Mouse (Mus musculus) midbrain, embryonic 12.5 days (tissue): ENCODE data around the gene 9930022D16Rik. TPM values are rescaled to one million over a fixed set of nuclear protein-coding genes. Genes with fewer than 3 reads are reported as not detected.

ENCODE experiments used
- ATAC-seq: fragments of 200-750 bp; cut with Nextera tagmentation; 2 replicates; pipeline ENCODE4 v1.8.0; 2017; ENCODE audit warnings: low read depth, moderate TSS enrichment, moderate library complexity; ENCODE audit not compliant: low FRiP score
- H3K27ac ChIP-seq: fragments of 300-500 bp; sonication (generic); replicated peaks from 2 replicates; pipeline ENCODE4 v1.5.1; 2016; ENCODE audit warnings: mild to moderate bottlenecking
- H3K27me3 ChIP-seq: fragments of 300-500 bp; sonication (generic); 2 replicates; pipeline ENCODE4 v1.6.1; 2016; ENCODE audit warnings: mild to moderate bottlenecking
- H3K36me3 ChIP-seq: fragments of 300-500 bp; sonication (generic); 2 replicates; pipeline ENCODE4 v1.6.1; 2016
- H3K4me1 ChIP-seq: fragments of 300-500 bp; sonication (generic); 2 replicates; pipeline ENCODE4 v1.6.1; 2016
- H3K4me2 ChIP-seq: fragments of 300-500 bp; sonication (generic); replicated peaks from 2 replicates; pipeline ENCODE4 v1.6.1; 2016; ENCODE audit warnings: mild to moderate bottlenecking, moderate library complexity
- H3K4me3 ChIP-seq: fragments of 300-500 bp; sonication (generic); 2 replicates; pipeline ENCODE4 v1.5.1; 2016; ENCODE audit warnings: mild to moderate bottlenecking
- H3K9ac ChIP-seq: fragments of 300-500 bp; sonication (generic); replicated peaks from 2 replicates; pipeline ENCODE4 v1.6.1; 2016; ENCODE audit warnings: mild to moderate bottlenecking, moderate library complexity
- H3K9me3 ChIP-seq: fragments of 300-500 bp; sonication (generic); 2 replicates; pipeline ENCODE4 v1.6.1; 2016; ENCODE audit warnings: mild to moderate bottlenecking
- WGBS: fragments of 180-500 bp; shearing (Covaris S2); methylation state at CpG from one replicate; pipeline ENCODE4 v1.1.7; 2016; 5-methylcytosine and 5-hydroxymethylcytosine counted together
- polyA plus RNA-seq: library from polyadenylated mRNA; unstranded; fragments of >200 nt; fragmentation: Nextera tagmentation; extraction: Ambion mirVana; gene quantifications from 2 replicates; pipeline ENCODE4 v1.2.1, GENCODE M21; 2016

Gene 9930022D16Rik
- polyA plus RNA-seq, 1 experiment from 2014 or later, result not detected

- Histone ChIP-seq H3K4me1 (no peaks in the 10 kb centered on the region), H3K9ac (no peak overlapping the region), H3K4me2 (no peak overlapping the region), H3K27ac (no peak overlapping the region), H3K9me3 (no peaks in the 10 kb centered on the region), H3K4me3 (no peak overlapping the region), H3K36me3 (peaks cover 8% of the 10 kb centered on the region; the same call in 1 of the 2 replicates), H3K27me3 (no peaks in the 10 kb centered on the region)
- WGBS, result 91% methylated on average over 5 of the region's 5 CpGs
- ATAC-seq, result no peak
These were observed 24.7 kb upstream of the 9930022D16Rik start for GRCm38 (mm10) chr11:109389046-109389445.

- ATAC-seq, result no peak
- Histone ChIP-seq H3K4me1 (no peaks in the 10 kb centered on the region), H3K9ac (no peak overlapping the region), H3K27ac (no peak overlapping the region), H3K27me3 (no peaks in the 10 kb centered on the region), H3K4me3 (no peak overlapping the region), H3K9me3 (no peaks in the 10 kb centered on the region), H3K36me3 (peaks cover 21% of the 10 kb centered on the region), H3K4me2 (no peak overlapping the region)
- WGBS, result 85% methylated on average over 7 of the region's 7 CpGs
These were observed 22.5 kb upstream of the 9930022D16Rik start for GRCm38 (mm10) chr11:109391200-109391599.

GRCm38 (mm10) chr11:109391760-109392159 is 22.0 kb upstream of the 9930022D16Rik start:
- Histone ChIP-seq H3K36me3 (peaks cover 26% of the 10 kb centered on the region), H3K9ac (no peak overlapping the region), H3K4me3 (no peak overlapping the region), H3K27me3 (no peaks in the 10 kb centered on the region), H3K9me3 (no peaks in the 10 kb centered on the region), H3K4me1 (no peaks in the 10 kb centered on the region), H3K27ac (no peak overlapping the region), H3K4me2 (no peak overlapping the region)
- 57% methylated on average over 7 of the region's 7 CpGs for WGBS
- no peak for ATAC-seq

- H3K4me3 ChIP-seq, result no peak overlapping the region
- 92% methylated on average over 9 of the region's 9 CpGs for WGBS
These were observed 21.1 kb upstream of the 9930022D16Rik start for GRCm38 (mm10) chr11:109392601-109393000.

GRCm38 (mm10) chr11:109394758-109395157 is 19.0 kb upstream of the 9930022D16Rik start:
- Histone ChIP-seq H3K27ac (no peak overlapping the region), H3K4me1 (no peaks in the 10 kb centered on the region), H3K9ac (no peak overlapping the region), H3K27me3 (no peaks in the 10 kb centered on the region), H3K4me3 (no peak overlapping the region), H3K9me3 (no peaks in the 10 kb centered on the region), H3K36me3 (peaks cover 43% of the 10 kb centered on the region), H3K4me2 (no peak overlapping the region)
- 93% methylated on average over 9 of the region's 9 CpGs for WGBS
- no peak for ATAC-seq

More at GRCm38 (mm10) chr11:109392601-109393000, 21.1 kb upstream of the 9930022D16Rik start:
- Histone ChIP-seq H3K27me3 (no peaks in the 10 kb centered on the region), H3K4me2 (no peak overlapping the region), H3K9ac (no peak overlapping the region), H3K9me3 (no peaks in the 10 kb centered on the region), H3K36me3 (peaks cover 34% of the 10 kb centered on the region), H3K4me1 (no peaks in the 10 kb centered on the region), H3K27ac (no peak overlapping the region)
- no peak for ATAC-seq

- 92% methylated on average over 9 of the region's 9 CpGs for WGBS
- H3K4me2 ChIP-seq, result no peak overlapping the region
- no peak for ATAC-seq
- H3K36me3 ChIP-seq, result peaks cover 43% of the 10 kb centered on the region
- H3K27me3 ChIP-seq, result no peaks in the 10 kb centered on the region
- no peak overlapping the region for H3K9ac ChIP-seq
- H3K9me3 ChIP-seq, result no peaks in the 10 kb centered on the region
- H3K4me3 ChIP-seq, result no peak overlapping the region
- H3K4me1 ChIP-seq, result no peaks in the 10 kb centered on the region
- no peak overlapping the region for H3K27ac ChIP-seq
These were observed 18.4 kb upstream of the 9930022D16Rik start for GRCm38 (mm10) chr11:109395291-109395690.

- Histone ChIP-seq H3K9ac (no peak overlapping the region), H3K9me3 (no peaks in the 10 kb centered on the region)
- 94% methylated on average over 5 of the region's 5 CpGs for WGBS
These were observed 7.3 kb upstream of the 9930022D16Rik start for GRCm38 (mm10) chr11:109406431-109406830.

GRCm38 (mm10) chr11:109410197-109410980 is 3.3 kb upstream of the 9930022D16Rik start:
- Histone ChIP-seq H3K4me3 (no peak overlapping the region), H3K9me3 (no peaks in the 10 kb centered on the region), H3K4me1 (no peaks in the 10 kb centered on the region), H3K27me3 (no peaks in the 10 kb centered on the region), H3K27ac (no peak overlapping the region), H3K36me3 (no peaks in the 10 kb centered on the region), H3K9ac (no peak overlapping the region), H3K4me2 (no peak overlapping the region)
- ATAC-seq, result no peak
- WGBS, result 93% methylated on average over 15 of the region's 15 CpGs

More at GRCm38 (mm10) chr11:109406431-109406830, 7.3 kb upstream of the 9930022D16Rik start:
- Histone ChIP-seq H3K4me2 (no peak overlapping the region), H3K27me3 (no peaks in the 10 kb centered on the region), H3K36me3 (no peaks in the 10 kb centered on the region), H3K27ac (no peak overlapping the region), H3K4me3 (no peak overlapping the region), H3K4me1 (no peaks in the 10 kb centered on the region)
- no peak for ATAC-seq

- ATAC-seq, result no peak
These were observed 1.1 kb downstream of the 9930022D16Rik start for GRCm38 (mm10) chr11:109414802-109415201.

GRCm38 (mm10) chr11:109416709-109417420 is 3.1 kb downstream of the 9930022D16Rik start:
- Histone ChIP-seq H3K4me2 (no peak overlapping the region), H3K36me3 (no peaks in the 10 kb centered on the region), H3K27ac (no peak overlapping the region), H3K4me1 (no peaks in the 10 kb centered on the region), H3K27me3 (peaks cover 5% of the 10 kb centered on the region; the same call in 1 of the 2 replicates), H3K9ac (no peak overlapping the region), H3K9me3 (no peaks in the 10 kb centered on the region), H3K4me3 (no peak overlapping the region)
- 86% methylated on average over 8 of the region's 8 CpGs for WGBS
- no peak for ATAC-seq

More at GRCm38 (mm10) chr11:109414802-109415201, 1.1 kb downstream of the 9930022D16Rik start:
- no peak overlapping the region for H3K4me2 ChIP-seq
- H3K27ac ChIP-seq, result no peak overlapping the region
- H3K4me3 ChIP-seq, result no peak overlapping the region
- WGBS, result 92% methylated on average over 5 of the region's 5 CpGs
- no peaks in the 10 kb centered on the region for H3K9me3 ChIP-seq
- no peaks in the 10 kb centered on the region for H3K4me1 ChIP-seq
- H3K9ac ChIP-seq, result no peak overlapping the region
- peaks cover 2% of the 10 kb centered on the region; the same call in 1 of the 2 replicates for H3K27me3 ChIP-seq
- H3K36me3 ChIP-seq, result no peaks in the 10 kb centered on the region

GRCm38 (mm10) chr11:109417472-109418040 is 3.8 kb downstream of the 9930022D16Rik start:
- no peaks in the 10 kb centered on the region for H3K9me3 ChIP-seq
- peaks cover 5% of the 10 kb centered on the region; the same call in 1 of the 2 replicates for H3K27me3 ChIP-seq
- ATAC-seq, result no peak
- no peak overlapping the region for H3K4me2 ChIP-seq
- no peaks in the 10 kb centered on the region for H3K36me3 ChIP-seq
- no peaks in the 10 kb centered on the region for H3K4me1 ChIP-seq
- no peak overlapping the region for H3K4me3 ChIP-seq
- WGBS, result 85% methylated on average over 9 of the region's 9 CpGs
- H3K9ac ChIP-seq, result no peak overlapping the region
- H3K27ac ChIP-seq, result no peak overlapping the region

- Histone ChIP-seq H3K27ac (no peak overlapping the region), H3K36me3 (no peaks in the 10 kb centered on the region), H3K9ac (no peak overlapping the region), H3K9me3 (no peaks in the 10 kb centered on the region), H3K27me3 (peaks cover 9% of the 10 kb centered on the region; the same call in 1 of the 2 replicates), H3K4me1 (no peaks in the 10 kb centered on the region), H3K4me3 (no peak overlapping the region), H3K4me2 (no peak overlapping the region)
- no peak for ATAC-seq
- 49% methylated on average over 4 of the region's 4 CpGs for WGBS
These were observed 5.7 kb downstream of the 9930022D16Rik start for GRCm38 (mm10) chr11:109419461-109419860.
